Mouse (Mus musculus) embryonic fibroblast, embryonic 13.5 days (primary cell): ENCODE results near the gene Abcc10. TPM values are rescaled to one million over a fixed set of nuclear protein-coding genes. Genes with fewer than 3 reads are reported as not detected.

ENCODE experiments used
- H3K27ac ChIP-seq: 2 replicates; pipeline ENCODE4 v1.5.1; 2012; ENCODE audit warnings: low read length, control low read depth, inconsistent platforms; ENCODE audit not compliant: insufficient read depth
- H3K4me1 ChIP-seq: 2 replicates; pipeline ENCODE4 v1.6.1; 2011; ENCODE audit warnings: low read length; ENCODE audit not compliant: control insufficient read depth, insufficient read depth
- H3K4me3 ChIP-seq: 2 replicates; pipeline ENCODE4 v1.5.1; 2011; ENCODE audit warnings: mild to moderate bottlenecking, control low read depth, low read length; ENCODE audit not compliant: insufficient read depth
- CTCF ChIP-seq: IDR thresholded peaks from 2 replicates; pipeline ENCODE4 v1.5.1; 2011; ENCODE audit warnings: mild to moderate bottlenecking, control low read depth, low read length, moderate library complexity, borderline replicate concordance; ENCODE audit not compliant: insufficient read depth
- POLR2A ChIP-seq: IDR thresholded peaks from 2 replicates; pipeline ENCODE4 v1.6.1; 2011; ENCODE audit warnings: low read depth, mild to moderate bottlenecking, control low read depth, low read length, moderate library complexity
- polyA plus RNA-seq: library from polyadenylated mRNA; stranded (reverse); fragments of >200 nt; gene quantifications from 2 replicates; pipeline ENCODE4 v1.2.4, GENCODE M21; 2011; ENCODE audit warnings: low read depth; ENCODE audit not compliant: missing spikeins, insufficient read length

Abcc10 gene
- polyA plus RNA-seq, 1 experiment: 3.9 TPM

DNA sequence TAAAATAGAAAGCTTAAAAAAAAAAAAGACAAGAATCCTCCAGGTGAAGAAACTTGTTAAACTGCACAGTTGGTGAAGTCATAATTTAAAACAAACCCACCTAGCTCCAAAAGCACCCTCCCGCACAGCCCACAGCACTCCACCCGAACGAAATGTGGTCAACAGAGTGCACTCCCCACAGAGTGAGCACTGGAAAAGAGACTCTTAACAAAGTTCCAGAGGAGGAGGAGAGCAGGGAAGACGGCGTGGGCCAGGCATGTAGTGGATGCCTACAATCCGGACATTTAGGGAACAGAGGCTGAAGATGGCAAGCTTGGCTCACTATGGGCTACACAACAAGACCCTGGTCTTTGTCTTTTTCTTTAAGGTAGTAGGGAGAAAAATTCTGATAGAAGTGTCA is 53.1 kb downstream of the Abcc10 start:
- H3K4me1 ChIP-seq: peaks cover 52% of the 10 kb centered on the region
- no peak for TF ChIP-seq POLR2A
- TF ChIP-seq CTCF: no peak
- H3K27ac ChIP-seq: peak overlapping the region; percentile 98
- H3K4me3 ChIP-seq: no peak overlapping the region

DNA sequence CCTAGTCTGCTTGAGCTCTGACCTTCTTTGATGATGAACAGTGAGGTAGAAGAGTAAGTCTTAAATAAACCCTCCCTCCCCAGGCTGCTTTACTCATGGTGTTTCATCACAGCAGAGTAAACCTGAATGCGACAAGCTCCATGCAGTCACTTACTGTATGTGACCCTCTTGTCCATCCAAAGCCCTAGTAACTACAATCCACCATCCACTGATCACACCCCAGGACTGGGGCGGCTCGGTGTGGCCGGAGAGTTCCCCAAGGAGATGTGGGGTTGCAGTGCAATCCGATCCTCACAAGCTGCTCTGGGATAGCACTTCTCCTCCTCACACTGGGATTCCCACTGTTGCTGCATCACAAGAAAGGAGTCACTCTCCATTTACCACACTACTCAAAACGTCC is 53.7 kb downstream of the Abcc10 start:
- peak overlapping the region; percentile 98 for H3K27ac ChIP-seq

DNA sequence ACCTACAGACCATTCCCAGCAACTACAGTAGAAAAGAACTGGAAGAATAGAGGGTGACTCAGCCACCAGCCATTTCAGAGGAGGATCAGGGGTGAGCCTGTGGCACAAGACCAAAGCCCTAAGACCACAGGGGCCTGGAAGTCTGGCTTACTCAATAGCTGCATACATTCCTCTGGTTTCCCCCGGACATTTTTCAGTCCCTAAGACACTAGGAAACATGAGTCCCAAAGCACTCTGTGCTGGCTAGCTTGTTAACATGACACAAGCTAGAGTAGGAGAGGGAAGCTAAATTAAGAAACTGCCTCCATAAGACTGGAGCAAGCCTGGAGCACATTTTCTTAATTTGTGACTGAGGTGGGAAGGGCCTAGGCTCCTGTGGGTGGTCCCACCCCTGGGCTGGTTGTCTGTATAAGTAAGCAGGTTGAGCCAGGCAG is 54.3 kb downstream of the Abcc10 start:
- peaks cover 60% of the 10 kb centered on the region for H3K4me1 ChIP-seq
- TF ChIP-seq CTCF: no peak
- TF ChIP-seq POLR2A: no peak
- H3K4me3 ChIP-seq: no peak overlapping the region
- peak overlapping the region; percentile 98 for H3K27ac ChIP-seq

More for the DNA sequence above, 53.7 kb downstream of the Abcc10 start:
- Histone ChIP-seq H3K4me3 (no peak overlapping the region), H3K4me1 (peaks cover 57% of the 10 kb centered on the region)
- no peak for TF ChIP-seq POLR2A
- no peak for TF ChIP-seq CTCF

DNA sequence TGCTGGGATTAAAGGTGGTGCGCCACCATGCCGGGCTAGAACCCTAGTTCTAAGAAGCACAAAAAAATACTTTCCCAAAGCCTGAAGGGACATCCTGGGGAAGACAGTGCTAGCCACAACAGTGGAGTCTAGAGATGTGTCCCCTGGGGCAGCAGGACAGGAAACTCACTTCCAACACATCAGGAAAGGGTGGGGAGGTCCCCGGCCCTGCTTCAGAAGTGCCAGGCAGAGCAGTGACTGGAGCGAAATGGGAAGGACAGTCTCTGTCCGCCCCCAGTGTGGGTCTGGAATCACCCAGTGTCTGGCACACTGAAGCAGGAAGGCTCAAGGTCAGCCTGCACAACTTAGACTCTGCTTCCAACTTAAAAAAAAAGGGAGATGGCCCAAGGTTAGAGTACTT is 55.5 kb downstream of the Abcc10 start:
- Histone ChIP-seq H3K27ac (peak overlapping the region; percentile 93), H3K4me1 (peaks cover 55% of the 10 kb centered on the region), H3K4me3 (no peak overlapping the region)
- TF ChIP-seq POLR2A (no peak), CTCF (no peak)

DNA sequence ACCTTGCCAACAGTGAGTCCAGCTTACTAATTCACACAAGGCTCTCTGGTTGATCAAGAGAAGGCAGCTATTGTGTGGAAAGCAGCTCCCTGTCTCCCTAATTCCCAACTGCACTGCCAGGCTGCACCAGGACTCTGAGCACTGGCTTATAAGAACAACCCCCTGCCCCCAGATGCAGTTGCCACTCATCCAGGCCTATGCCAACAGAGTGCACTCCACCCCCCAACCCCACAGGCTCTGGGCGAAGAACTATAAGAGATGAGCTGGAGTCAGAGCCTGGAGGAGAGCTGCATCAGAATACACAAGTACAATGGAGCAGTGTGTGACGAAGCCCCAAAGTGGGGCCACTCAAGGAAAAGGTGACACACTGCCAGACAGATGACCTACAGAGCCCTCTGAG is 56.1 kb downstream of the Abcc10 start:
- TF ChIP-seq POLR2A (no peak), CTCF (no peak)
- no peak overlapping the region; the same call in 1 of the 2 replicates for H3K27ac ChIP-seq
- H3K4me1 ChIP-seq: peaks cover 56% of the 10 kb centered on the region
- H3K4me3 ChIP-seq: no peak overlapping the region

DNA sequence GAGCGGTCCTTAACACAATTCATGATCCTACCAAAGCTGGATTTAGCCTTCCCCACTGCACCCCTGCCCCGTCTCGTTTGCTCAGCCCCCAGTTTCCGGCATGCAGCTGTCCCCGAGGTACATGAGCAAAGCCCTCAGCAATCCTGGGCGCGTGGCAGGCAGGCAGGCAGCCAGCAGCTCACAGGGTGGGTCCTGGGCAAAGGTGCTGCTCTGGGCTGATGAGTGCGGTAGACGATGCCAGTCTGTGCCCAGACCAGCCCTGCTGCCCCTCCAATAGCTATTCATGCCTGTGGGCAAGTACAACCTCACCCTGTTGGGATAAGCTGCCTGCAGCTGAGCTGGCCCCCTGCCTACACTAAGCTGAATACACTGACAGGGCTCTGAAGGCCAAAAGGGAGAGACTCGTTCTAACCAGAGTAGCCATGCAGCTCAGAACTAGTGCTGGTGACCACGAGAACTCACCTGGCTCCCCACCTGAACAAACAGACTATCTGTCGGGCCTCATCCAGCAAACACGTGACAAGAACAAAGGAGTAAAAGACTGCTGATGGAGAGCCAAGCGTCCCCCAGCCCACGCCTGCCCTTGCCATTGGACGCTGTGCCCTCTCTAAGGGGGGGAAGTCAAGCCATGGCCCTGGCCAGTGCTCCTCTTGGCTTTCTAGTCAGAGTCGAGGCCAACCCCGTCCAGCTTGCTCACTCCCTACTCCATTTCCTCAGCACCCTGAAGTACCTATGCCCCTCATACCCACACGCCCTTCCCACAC is 58.2 kb downstream of the Abcc10 start:
- peaks cover 53% of the 10 kb centered on the region for H3K4me1 ChIP-seq
- H3K27ac ChIP-seq: peak overlapping the region; percentile 24; the same call in 1 of the 2 replicates
- no peak overlapping the region for H3K4me3 ChIP-seq
- no peak for TF ChIP-seq CTCF
- no peak for TF ChIP-seq POLR2A

DNA sequence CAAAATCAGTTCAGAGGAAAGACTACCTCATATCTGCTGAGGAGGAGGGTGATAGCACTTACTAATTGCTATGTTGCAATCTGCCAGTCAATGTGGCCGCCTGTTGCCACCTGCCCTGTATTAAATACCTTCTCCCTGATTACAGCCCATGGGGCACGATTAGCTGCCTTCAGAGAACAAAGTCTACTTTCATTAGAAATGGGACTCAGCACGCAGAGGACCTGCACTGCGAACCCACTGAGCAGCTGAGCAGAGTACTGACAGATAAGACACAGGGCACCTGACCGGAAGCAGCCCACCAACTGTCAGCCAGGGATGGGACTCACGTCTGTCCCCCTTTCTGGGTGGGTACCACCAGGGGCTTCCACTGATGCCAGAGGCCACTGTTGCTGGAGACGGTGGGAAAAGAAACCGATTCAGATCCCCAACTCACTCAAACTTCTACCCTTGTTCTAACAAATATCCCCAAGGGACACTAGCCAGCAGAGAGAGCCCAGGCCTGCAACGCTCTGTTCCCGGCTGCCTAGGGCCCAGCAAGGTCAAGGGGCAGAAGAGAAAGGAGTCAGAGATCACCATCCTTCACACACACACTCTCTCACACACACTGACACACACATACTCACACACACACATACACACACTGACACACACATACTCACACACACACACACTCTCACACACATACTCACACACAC is 60.0 kb downstream of the Abcc10 start:
- Histone ChIP-seq H3K4me3 (no peak overlapping the region), H3K4me1 (peaks cover 42% of the 10 kb centered on the region), H3K27ac (peak overlapping the region; percentile 54)
- TF ChIP-seq CTCF (no peak), POLR2A (no peak)

DNA sequence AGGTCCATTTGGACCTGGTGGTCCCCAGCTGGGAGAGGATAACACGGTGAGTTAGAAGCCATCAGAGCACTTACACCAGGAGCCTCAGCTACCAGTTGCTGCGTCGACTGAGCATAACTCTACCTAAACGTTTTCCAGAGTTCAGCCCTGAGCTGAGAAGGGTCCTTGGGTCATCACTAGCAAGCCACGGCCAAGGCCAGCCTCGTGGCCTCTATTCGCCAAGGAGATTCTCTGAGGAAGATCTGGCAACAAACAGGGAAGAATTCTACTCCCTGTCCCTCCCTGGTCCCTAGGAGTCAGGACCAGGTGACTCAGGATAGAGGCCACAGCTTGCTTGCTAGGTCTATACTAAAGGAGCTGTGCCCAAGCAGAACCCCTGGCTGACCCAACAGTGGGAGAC is 60.6 kb downstream of the Abcc10 start:
- Histone ChIP-seq H3K4me1 (peaks cover 36% of the 10 kb centered on the region), H3K27ac (peak overlapping the region; percentile 54), H3K4me3 (no peak overlapping the region)
- TF ChIP-seq CTCF: no peak
- no peak for TF ChIP-seq POLR2A

DNA sequence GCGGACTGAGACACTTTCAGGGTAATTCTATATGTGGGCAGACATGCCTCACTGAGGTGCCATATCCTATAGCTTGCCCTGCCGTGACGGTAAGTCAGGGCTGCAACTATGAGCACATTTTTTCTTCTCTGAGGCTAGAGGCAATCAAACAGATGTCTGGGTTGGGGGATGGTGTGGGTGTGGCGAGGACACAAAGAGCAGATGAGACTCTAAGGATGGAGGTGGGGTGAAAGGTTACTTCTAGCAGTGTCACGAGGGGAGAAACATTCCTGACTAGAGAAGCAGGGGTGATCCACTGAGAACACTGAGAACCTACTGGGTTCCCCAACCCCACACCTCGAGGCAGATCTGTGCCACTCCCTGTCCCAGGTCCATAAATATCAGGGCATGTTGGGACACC is 61.2 kb downstream of the Abcc10 start:
- no peak overlapping the region for H3K4me3 ChIP-seq
- TF ChIP-seq POLR2A (no peak), CTCF (no peak)
- peaks cover 33% of the 10 kb centered on the region for H3K4me1 ChIP-seq
- H3K27ac ChIP-seq: peak overlapping the region; percentile 44

DNA sequence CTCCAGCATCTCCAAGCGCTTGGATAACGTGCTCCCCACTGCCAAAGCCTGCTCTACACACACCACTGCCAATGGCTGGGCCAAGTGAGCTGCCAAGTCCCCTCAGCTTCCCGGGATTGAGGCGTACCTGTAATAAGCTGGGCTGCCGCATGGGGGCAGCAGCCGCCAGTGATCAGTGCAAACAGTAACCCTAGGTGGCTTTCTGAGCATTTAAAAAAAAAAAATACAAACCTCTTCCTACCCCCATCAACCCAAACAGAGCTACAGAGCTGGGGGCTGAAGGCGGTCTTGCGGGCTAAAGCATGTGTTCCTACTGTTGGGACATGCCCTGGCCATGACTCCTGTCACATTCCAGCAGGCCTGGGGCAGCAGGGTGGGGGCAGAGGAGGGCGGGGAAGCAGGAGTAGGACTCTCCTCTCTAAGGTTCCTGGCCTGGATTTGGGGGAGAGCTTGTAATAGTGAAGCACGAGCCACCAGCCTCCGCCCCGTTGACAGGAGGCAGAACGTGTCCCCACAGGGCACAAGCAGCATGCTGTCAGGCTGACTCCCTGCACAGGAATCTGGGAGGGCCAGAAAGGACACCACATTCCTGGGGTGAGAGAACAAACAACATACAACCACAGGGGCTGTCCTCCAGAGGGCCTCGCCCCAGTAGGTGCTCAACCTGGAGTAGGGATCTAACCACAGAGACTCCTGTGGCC is 62.1 kb downstream of the Abcc10 start:
- TF ChIP-seq POLR2A (no peak), CTCF (peak; percentile 58; the same call in 1 of the 2 replicates)
- Histone ChIP-seq H3K4me1 (peaks cover 28% of the 10 kb centered on the region), H3K27ac (peak overlapping the region; percentile 44), H3K4me3 (no peak overlapping the region)

DNA sequence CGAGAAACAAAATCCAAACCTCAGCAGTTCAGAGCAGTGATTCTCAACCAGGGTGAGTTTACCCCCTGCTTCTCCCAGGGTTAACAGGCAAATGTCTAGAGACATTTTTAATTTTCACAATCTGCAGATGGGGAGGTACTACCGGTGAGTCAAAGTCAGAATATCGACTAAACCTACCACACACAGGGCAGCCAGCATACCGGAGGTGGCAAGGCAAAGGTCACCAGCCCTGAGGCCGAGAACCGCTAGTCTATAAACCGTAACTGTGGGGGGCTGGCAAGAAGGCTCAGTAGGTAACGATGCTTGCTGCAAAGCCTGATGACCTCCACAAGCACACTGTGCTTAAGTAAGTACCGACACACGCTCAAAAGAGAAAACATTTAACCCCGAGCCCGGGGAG is 62.6 kb downstream of the Abcc10 start:
- Histone ChIP-seq H3K27ac (peak overlapping the region; percentile 15; the same call in 1 of the 2 replicates), H3K4me1 (peaks cover 26% of the 10 kb centered on the region), H3K4me3 (no peak overlapping the region)
- TF ChIP-seq POLR2A: no peak
- TF ChIP-seq CTCF: no peak
